Mouse (Mus musculus) adipose tissue, adult 10 weeks (tissue): ENCODE data around the gene Zc2hc1b. TPM values are rescaled to one million over a fixed set of nuclear protein-coding genes. Genes with fewer than 3 reads are reported as not detected.

Experiments
- polyA plus RNA-seq: library from polyadenylated mRNA; stranded (reverse); fragments of 350-450 nt; fragmentation: Illumina TruSeq; extraction: RNeasy Lipid Tissue Mini Kit (QIAGEN cat#74804); gene quantifications from one replicate; pipeline ENCODE4 v1.2.3, GENCODE M21; 2014; ENCODE audit warnings: low read depth, low replicate concordance

The Zc2hc1b gene
- 0.31 TPM for polyA plus RNA-seq

GRCm38 (mm10) chr10:13177973-13178624, at the start of gene Zc2hc1b:
Gene Zc2hc1b, minus strand, starts transcription at chr10:13178023.

GRCm38 (mm10) chr10:13192731-13193351, 15.0 kb upstream of the Zc2hc1b start, which contains the start of gene Ltv1:
Gene Ltv1, minus strand, starts transcription at chr10:13193168.

Other genes starting within 250 kb of the Zc2hc1b start
- gene Stx11, start 213.7 kb downstream of the Zc2hc1b start, polyA plus RNA-seq = 0.56 TPM
- gene Sf3b5, start 172.7 kb downstream of the Zc2hc1b start, polyA plus RNA-seq = 12.5 TPM
- 32.0 TPM for gene Plagl1, start 117.5 kb downstream of the Zc2hc1b start, polyA plus RNA-seq
- 25.9 TPM for gene Ltv1, start 15.1 kb upstream of the Zc2hc1b start, polyA plus RNA-seq